Mouse (Mus musculus) forebrain, embryonic 16.5 days (tissue): ENCODE measurements around the gene Slc22a2. TPM values are rescaled to one million over a fixed set of nuclear protein-coding genes. Genes with fewer than 3 reads are reported as not detected.

Experiments
- ATAC-seq: fragments of 200-750 bp; cut with Nextera tagmentation; 2 replicates; pipeline ENCODE4 v1.8.0; 2017; ENCODE audit warnings: mild to moderate bottlenecking, moderate library complexity
- H3K27ac ChIP-seq: fragments of 300-500 bp; sonication (generic); 2 replicates; pipeline ENCODE4 v1.5.1; 2014; ENCODE audit warnings: low read length, control low read depth
- H3K27me3 ChIP-seq: fragments of 300-500 bp; sonication (generic); replicated peaks from 2 replicates; pipeline ENCODE4 v1.6.1; 2014; ENCODE audit warnings: low read length; ENCODE audit not compliant: control insufficient read depth, insufficient read depth
- H3K36me3 ChIP-seq: fragments of 300-500 bp; sonication (generic); 2 replicates; pipeline ENCODE4 v1.6.1; 2014; ENCODE audit not compliant: control insufficient read depth, insufficient read depth
- H3K4me1 ChIP-seq: fragments of 300-500 bp; sonication (generic); replicated peaks from 2 replicates; pipeline ENCODE4 v1.6.1; 2014; ENCODE audit warnings: low read length; ENCODE audit not compliant: control insufficient read depth, insufficient read depth
- H3K4me2 ChIP-seq: fragments of 300-500 bp; sonication (generic); 2 replicates; pipeline ENCODE4 v1.6.1; 2014; ENCODE audit warnings: mild to moderate bottlenecking, low read length, control low read depth
- H3K4me3 ChIP-seq: fragments of 300-500 bp; sonication (generic); replicated peaks from 2 replicates; pipeline ENCODE4 v1.5.1; 2014; ENCODE audit warnings: mild to moderate bottlenecking, low read length, control low read depth
- H3K9ac ChIP-seq: fragments of 300-500 bp; sonication (generic); replicated peaks from 2 replicates; pipeline ENCODE4 v1.6.1; 2014; ENCODE audit warnings: low read depth, low read length, control low read depth
- H3K9me3 ChIP-seq: fragments of 300-500 bp; sonication (generic); 2 replicates; pipeline ENCODE4 v1.6.1; 2016; ENCODE audit warnings: low read length; ENCODE audit not compliant: control insufficient read depth
- WGBS: fragments of 180-500 bp; shearing (Covaris S2); extraction: QIAGEN DNeasy Blood & Tissue Kit; methylation state at CpG from one replicate; pipeline ENCODE4 v1.1.7; 2014; 5-methylcytosine and 5-hydroxymethylcytosine counted together
- polyA plus RNA-seq: library from polyadenylated mRNA; unstranded; fragments of >200 nt; fragmentation: Nextera tagmentation; extraction: Ambion mirVana; gene quantifications from 2 replicates; pipeline ENCODE4 v1.2.1, GENCODE M21; 2015

Gene Slc22a2
- polyA plus RNA-seq, 1 experiment from 2014 or later, result 1.8 TPM

DNA sequence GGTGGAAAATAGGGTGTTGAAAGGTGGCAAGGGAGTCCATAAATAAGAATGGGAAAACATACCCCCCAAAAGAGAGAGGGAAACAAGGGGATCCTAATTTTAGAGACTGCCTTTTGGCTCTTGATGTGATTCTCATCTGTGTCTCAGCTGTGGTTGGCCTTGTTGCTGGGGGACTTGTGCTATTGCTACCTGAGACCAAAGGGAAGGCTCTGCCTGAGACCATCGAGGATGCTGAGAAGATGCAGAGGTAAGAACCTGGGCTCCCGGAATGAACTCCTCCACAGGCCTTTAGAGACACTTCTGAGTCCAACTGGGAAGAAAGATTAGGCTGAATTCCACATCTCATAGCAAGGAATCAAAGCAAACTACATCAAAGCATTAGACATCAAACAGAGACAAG lies 35.7 kb downstream of the Slc22a2 start:
- H3K4me3 ChIP-seq, result no peak overlapping the region
- H3K4me1 ChIP-seq, result no peaks in the 10 kb centered on the region
- H3K9ac ChIP-seq, result no peak overlapping the region
- H3K27me3 ChIP-seq, result no peaks in the 10 kb centered on the region
- H3K27ac ChIP-seq, result no peak overlapping the region
- H3K4me2 ChIP-seq, result no peak overlapping the region
- 84% methylated on average over 2 of the region's 2 CpGs for WGBS
- no peaks in the 10 kb centered on the region for H3K9me3 ChIP-seq
- no peak for ATAC-seq
- H3K36me3 ChIP-seq, result no peaks in the 10 kb centered on the region

DNA sequence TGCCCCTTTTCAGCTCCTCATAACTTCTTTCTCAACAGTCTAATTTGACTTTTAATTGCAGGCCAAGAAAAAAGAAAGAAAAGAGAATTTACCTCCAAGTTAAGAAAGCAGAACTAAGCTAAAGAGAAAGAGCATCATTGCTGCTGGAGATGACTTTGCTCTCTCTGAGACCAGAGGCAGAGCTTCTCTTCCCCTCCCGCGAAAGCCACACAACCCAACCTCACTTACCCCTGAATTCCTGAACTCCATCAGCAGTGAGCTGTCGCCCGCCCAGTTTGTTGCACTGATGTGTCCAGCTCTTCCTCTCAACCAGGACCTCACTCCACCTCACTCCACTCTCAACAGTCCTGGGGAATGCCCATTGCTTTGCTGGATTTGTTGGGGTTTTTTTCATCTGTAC lies 44.1 kb downstream of the Slc22a2 start:
- 96% methylated on average over 4 of the region's 4 CpGs for WGBS
- Histone ChIP-seq H3K9me3 (peaks cover 6% of the 10 kb centered on the region), H3K36me3 (no peaks in the 10 kb centered on the region), H3K4me2 (no peak overlapping the region), H3K9ac (no peak overlapping the region), H3K4me3 (no peak overlapping the region), H3K4me1 (no peaks in the 10 kb centered on the region; the same call in 1 of the 2 replicates), H3K27me3 (no peaks in the 10 kb centered on the region), H3K27ac (no peak overlapping the region)
- ATAC-seq, result no peak

- no peak overlapping the region for H3K4me2 ChIP-seq
- 61% methylated on average over 6 of the region's 6 CpGs for WGBS
- H3K36me3 ChIP-seq, result no peaks in the 10 kb centered on the region
- H3K9ac ChIP-seq, result no peak overlapping the region
- H3K27me3 ChIP-seq, result no peaks in the 10 kb centered on the region
- ATAC-seq, result no peak
- no peak overlapping the region for H3K4me3 ChIP-seq
- no peaks in the 10 kb centered on the region for H3K9me3 ChIP-seq
- no peak overlapping the region for H3K27ac ChIP-seq
- H3K4me1 ChIP-seq, result no peaks in the 10 kb centered on the region; the same call in 1 of the 2 replicates
Observed at GRCm38 (mm10) chr17:12630976-12631730, 47.2 kb downstream of the Slc22a2 start.

- no peaks in the 10 kb centered on the region for H3K9me3 ChIP-seq
- no peak for ATAC-seq
- no peak overlapping the region for H3K4me3 ChIP-seq
- 47% methylated on average over 7 of the region's 7 CpGs for WGBS
- no peaks in the 10 kb centered on the region for H3K27me3 ChIP-seq
- no peak overlapping the region for H3K4me2 ChIP-seq
- H3K4me1 ChIP-seq, result no peaks in the 10 kb centered on the region; the same call in 1 of the 2 replicates
- H3K9ac ChIP-seq, result no peak overlapping the region
- H3K36me3 ChIP-seq, result no peaks in the 10 kb centered on the region
- H3K27ac ChIP-seq, result no peak overlapping the region
Observed at GRCm38 (mm10) chr17:12631771-12632600, 48.1 kb downstream of the Slc22a2 start.

DNA sequence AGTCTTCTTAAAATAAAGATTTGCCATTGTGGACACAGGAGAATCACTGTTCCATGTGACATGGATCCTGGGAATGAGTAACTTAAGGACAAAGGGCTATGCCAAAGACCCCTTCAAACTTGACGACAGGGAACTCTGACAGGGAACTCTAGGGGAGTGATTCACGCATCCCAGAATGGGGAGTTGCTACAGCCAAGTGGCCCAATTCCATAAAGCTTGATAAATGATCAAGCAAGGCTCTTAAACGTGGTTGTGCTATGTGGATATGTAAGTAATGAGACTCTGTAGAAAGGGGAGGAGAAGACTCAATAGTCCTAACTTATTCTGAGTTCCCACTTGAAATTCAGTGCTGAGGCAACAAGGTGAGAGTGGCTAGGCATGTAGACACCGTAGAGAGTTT lies 50.9 kb downstream of the Slc22a2 start:
- no peak for ATAC-seq
- no peaks in the 10 kb centered on the region; the same call in 1 of the 2 replicates for H3K4me1 ChIP-seq
- H3K27me3 ChIP-seq, result no peaks in the 10 kb centered on the region
- no peak overlapping the region for H3K4me2 ChIP-seq
- no peak overlapping the region for H3K27ac ChIP-seq
- H3K36me3 ChIP-seq, result no peaks in the 10 kb centered on the region
- no peak overlapping the region for H3K4me3 ChIP-seq
- no peaks in the 10 kb centered on the region for H3K9me3 ChIP-seq
- H3K9ac ChIP-seq, result no peak overlapping the region
- WGBS, result 64% methylated on average over 4 of the region's 4 CpGs

GRCm38 (mm10) chr17:12639585-12639984 lies 55.7 kb downstream of the Slc22a2 start:
- H3K4me3 ChIP-seq, result no peak overlapping the region
- H3K9me3 ChIP-seq, result no peaks in the 10 kb centered on the region; the same call in 1 of the 2 replicates
- H3K36me3 ChIP-seq, result no peaks in the 10 kb centered on the region
- H3K9ac ChIP-seq, result no peak overlapping the region
- no peak for ATAC-seq
- H3K4me2 ChIP-seq, result no peak overlapping the region
- no peaks in the 10 kb centered on the region for H3K4me1 ChIP-seq
- no peaks in the 10 kb centered on the region for H3K27me3 ChIP-seq
- no peak overlapping the region for H3K27ac ChIP-seq
- whole genome bisulfite sequencing, result 96% methylated on average over 3 of the region's 3 CpGs

GRCm38 (mm10) chr17:12641087-12641486 lies 57.2 kb downstream of the Slc22a2 start:
- H3K36me3 ChIP-seq, result no peaks in the 10 kb centered on the region
- no peaks in the 10 kb centered on the region for H3K27me3 ChIP-seq
- H3K9ac ChIP-seq, result no peak overlapping the region
- WGBS, result 72% methylated on average over 4 of the region's 4 CpGs
- no peaks in the 10 kb centered on the region; the same call in 1 of the 2 replicates for H3K9me3 ChIP-seq
- no peaks in the 10 kb centered on the region for H3K4me1 ChIP-seq
- H3K27ac ChIP-seq, result no peak overlapping the region
- H3K4me3 ChIP-seq, result no peak overlapping the region
- ATAC-seq, result no peak
- no peak overlapping the region for H3K4me2 ChIP-seq

DNA sequence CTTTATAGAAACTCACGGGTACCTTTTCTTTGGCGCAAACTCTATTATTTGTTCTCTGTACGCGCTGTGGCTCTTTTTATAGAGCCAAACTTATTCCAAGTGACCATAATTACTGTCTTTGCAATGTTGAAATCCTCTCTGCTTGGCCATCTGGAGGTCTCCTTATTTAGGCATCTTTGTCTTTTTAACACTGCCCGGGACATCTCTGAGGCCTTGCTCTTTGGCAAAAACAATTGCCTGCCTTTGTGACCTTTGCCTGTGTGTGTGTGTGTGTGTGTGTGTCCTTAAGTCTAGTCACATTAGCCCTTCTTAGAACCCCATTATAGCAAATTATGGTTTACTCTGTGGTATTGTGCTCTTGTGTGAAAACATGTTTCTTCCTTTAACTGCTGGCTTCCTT lies 61.5 kb downstream of the Slc22a2 start:
- Histone ChIP-seq H3K4me1 (no peaks in the 10 kb centered on the region), H3K4me3 (no peak overlapping the region), H3K4me2 (no peak overlapping the region), H3K36me3 (no peaks in the 10 kb centered on the region), H3K27me3 (no peaks in the 10 kb centered on the region), H3K9me3 (no peaks in the 10 kb centered on the region; the same call in 1 of the 2 replicates), H3K27ac (no peak overlapping the region), H3K9ac (no peak overlapping the region)
- no peak for ATAC-seq
- 72% methylated on average over 5 of the region's 5 CpGs for WGBS

DNA sequence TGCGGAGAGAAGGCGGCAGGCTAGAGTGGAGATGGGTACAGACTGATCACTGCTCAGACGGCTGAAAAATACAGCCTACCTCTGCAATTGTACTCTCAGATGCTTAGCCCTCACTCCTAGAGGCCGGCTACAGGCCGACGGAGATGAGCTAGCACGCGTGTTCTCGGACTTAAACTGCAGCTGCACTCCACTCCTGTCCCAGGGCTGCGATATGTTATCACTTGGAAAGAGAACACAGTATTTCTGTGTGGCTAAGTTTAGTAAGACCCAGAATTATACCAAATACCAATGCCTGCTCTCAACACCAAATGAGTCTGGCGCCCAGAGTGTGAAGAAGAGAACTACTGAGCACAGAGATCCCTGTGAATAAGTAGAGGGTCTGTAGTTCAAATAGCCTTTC lies 68.7 kb downstream of the Slc22a2 start:
- Histone ChIP-seq H3K27me3 (no peaks in the 10 kb centered on the region), H3K27ac (no peak overlapping the region), H3K9ac (no peak overlapping the region), H3K4me2 (no peak overlapping the region), H3K4me3 (no peak overlapping the region), H3K9me3 (no peaks in the 10 kb centered on the region), H3K4me1 (no peaks in the 10 kb centered on the region), H3K36me3 (no peaks in the 10 kb centered on the region)
- WGBS, result 93% methylated on average over 11 of the region's 11 CpGs
- no peak for ATAC-seq
